Mouse (Mus musculus) neural tube, embryonic 14.5 days (tissue): ENCODE results near the gene Kif16b. TPM values are rescaled to one million over a fixed set of nuclear protein-coding genes. Genes with fewer than 3 reads are reported as not detected.

Source experiments
- ATAC-seq: fragments of 200-750 bp; cut with Nextera tagmentation; 2 replicates; pipeline ENCODE4 v1.8.0; 2017; ENCODE audit warnings: low read depth, mild to moderate bottlenecking, moderate TSS enrichment, moderate library complexity
- H3K27ac ChIP-seq: fragments of 300-500 bp; sonication (generic); 2 replicates; pipeline ENCODE4 v1.5.1; 2014; ENCODE audit warnings: low read depth, mild to moderate bottlenecking, control low read depth, low read length, moderate library complexity, mixed read lengths
- H3K27me3 ChIP-seq: fragments of 300-500 bp; sonication (generic); 2 replicates; pipeline ENCODE4 v1.6.1; 2014; ENCODE audit warnings: low read length; ENCODE audit not compliant: control insufficient read depth, insufficient read depth
- H3K36me3 ChIP-seq: fragments of 300-500 bp; sonication (generic); 2 replicates; pipeline ENCODE4 v1.6.1; 2014; ENCODE audit warnings: low read length, mixed read lengths; ENCODE audit not compliant: control insufficient read depth, insufficient read depth
- H3K4me1 ChIP-seq: fragments of 300-500 bp; sonication (generic); 2 replicates; pipeline ENCODE4 v1.6.1; 2014; ENCODE audit warnings: low read length; ENCODE audit not compliant: control insufficient read depth, insufficient read depth
- H3K4me2 ChIP-seq: fragments of 300-500 bp; sonication (generic); 2 replicates; pipeline ENCODE4 v1.6.1; 2014; ENCODE audit warnings: mild to moderate bottlenecking, low read depth, low read length, control low read depth
- H3K4me3 ChIP-seq: fragments of 300-500 bp; sonication (generic); 2 replicates; pipeline ENCODE4 v1.5.1; 2014; ENCODE audit warnings: low read depth, low read length, control low read depth, mixed read lengths
- H3K9ac ChIP-seq: fragments of 300-500 bp; sonication (generic); replicated peaks from 2 replicates; pipeline ENCODE4 v1.6.1; 2014; ENCODE audit warnings: low read depth, mild to moderate bottlenecking, control low read depth, low read length, mixed read lengths
- H3K9me3 ChIP-seq: fragments of 300-500 bp; sonication (generic); 2 replicates; pipeline ENCODE4 v1.6.1; 2016; ENCODE audit warnings: low read length; ENCODE audit not compliant: control insufficient read depth
- WGBS: fragments of 180-500 bp; shearing (Covaris S2); extraction: QIAGEN DNeasy Blood & Tissue Kit; methylation state at CpG from one replicate; pipeline ENCODE4 v1.1.7; 2014; 5-methylcytosine and 5-hydroxymethylcytosine counted together
- polyA plus RNA-seq: library from polyadenylated mRNA; unstranded; fragments of >200 nt; fragmentation: Nextera tagmentation; extraction: Ambion mirVana; gene quantifications from 2 replicates; pipeline ENCODE4 v1.2.1, GENCODE M21; 2014

Kif16b gene
- polyA plus RNA-seq, 1 experiment from 2014 or later = 4.0 TPM

DNA sequence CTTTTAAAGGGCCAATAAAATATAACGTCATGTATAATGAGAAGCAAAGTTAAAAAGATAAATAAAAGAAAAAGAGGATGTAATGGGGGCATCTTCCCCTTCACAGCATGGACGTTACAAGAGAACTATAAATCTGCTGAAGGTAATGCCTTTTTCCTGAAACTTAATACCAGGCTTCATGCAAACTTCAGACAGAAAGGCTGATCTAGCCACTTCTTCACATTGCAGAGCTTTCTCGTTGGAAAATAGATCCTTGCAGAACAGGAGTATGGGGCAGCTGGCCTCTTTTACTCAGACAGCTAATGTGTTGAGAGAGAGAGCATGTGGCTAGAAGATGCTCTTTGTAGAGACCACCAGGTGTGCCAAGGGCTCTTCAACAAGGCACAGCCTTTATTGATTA is 276.2 kb downstream of the Kif16b start:
- no peak overlapping the region for H3K4me2 ChIP-seq
- H3K27ac ChIP-seq = no peak overlapping the region
- H3K27me3 ChIP-seq = no peaks in the 10 kb centered on the region
- no peak overlapping the region for H3K4me3 ChIP-seq
- no peaks in the 10 kb centered on the region for H3K36me3 ChIP-seq
- ATAC-seq = no peak
- H3K4me1 ChIP-seq = no peaks in the 10 kb centered on the region
- H3K9me3 ChIP-seq = no peaks in the 10 kb centered on the region
- 50% methylated on average over 3 of the region's 3 CpGs for WGBS
- H3K9ac ChIP-seq = no peak overlapping the region

DNA sequence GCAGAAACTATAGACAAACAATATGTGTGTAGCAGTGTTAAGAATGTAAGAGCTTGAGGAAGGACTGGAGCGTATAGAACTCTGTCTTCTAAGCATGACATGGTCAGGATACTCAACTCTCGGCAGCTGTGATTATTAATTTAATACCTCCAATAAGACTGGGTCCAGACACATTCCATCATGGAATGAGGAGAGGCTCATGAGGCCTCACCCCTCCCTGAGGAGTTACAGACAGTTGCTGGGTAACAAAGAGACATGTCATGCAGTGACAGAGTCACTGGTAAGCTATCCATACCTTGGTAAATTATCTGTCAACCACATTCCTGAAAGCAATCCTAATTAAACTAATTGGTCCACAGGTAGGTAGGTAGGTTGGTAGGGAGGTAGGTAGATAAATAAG is 277.1 kb downstream of the Kif16b start:
- Histone ChIP-seq H3K4me1 (no peaks in the 10 kb centered on the region), H3K27ac (no peak overlapping the region), H3K4me3 (no peak overlapping the region), H3K9me3 (no peaks in the 10 kb centered on the region), H3K4me2 (no peak overlapping the region), H3K36me3 (no peaks in the 10 kb centered on the region), H3K27me3 (no peaks in the 10 kb centered on the region), H3K9ac (no peak overlapping the region)
- WGBS = 69% methylated on average over 2 of the region's 2 CpGs
- ATAC-seq = peak; percentile 56

DNA sequence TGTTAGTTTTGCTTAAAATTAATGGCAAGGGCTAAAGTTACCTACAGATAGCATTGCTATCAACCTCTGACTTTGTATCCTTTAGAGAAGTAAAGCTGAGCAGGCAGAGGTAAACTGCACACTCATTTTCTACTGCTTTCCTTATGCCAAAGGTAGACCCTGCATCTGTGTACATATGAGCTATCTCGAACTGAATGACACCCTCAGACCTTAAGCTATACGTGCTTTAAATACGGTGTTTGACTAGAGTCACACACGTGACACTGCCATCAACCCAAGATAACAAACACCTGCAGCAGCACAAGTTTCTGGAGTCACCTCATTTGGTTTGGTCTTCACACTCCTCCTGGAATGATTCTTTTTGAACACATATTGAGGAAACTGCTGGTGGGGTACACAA is 280.2 kb downstream of the Kif16b start:
- no peak overlapping the region for H3K4me3 ChIP-seq
- H3K4me2 ChIP-seq = no peak overlapping the region
- H3K4me1 ChIP-seq = no peaks in the 10 kb centered on the region
- no peaks in the 10 kb centered on the region for H3K27me3 ChIP-seq
- ATAC-seq = no peak
- H3K9ac ChIP-seq = no peak overlapping the region
- H3K27ac ChIP-seq = no peak overlapping the region
- no peaks in the 10 kb centered on the region for H3K36me3 ChIP-seq
- 98% methylated on average over 4 of the region's 4 CpGs for WGBS
- H3K9me3 ChIP-seq = no peaks in the 10 kb centered on the region

DNA sequence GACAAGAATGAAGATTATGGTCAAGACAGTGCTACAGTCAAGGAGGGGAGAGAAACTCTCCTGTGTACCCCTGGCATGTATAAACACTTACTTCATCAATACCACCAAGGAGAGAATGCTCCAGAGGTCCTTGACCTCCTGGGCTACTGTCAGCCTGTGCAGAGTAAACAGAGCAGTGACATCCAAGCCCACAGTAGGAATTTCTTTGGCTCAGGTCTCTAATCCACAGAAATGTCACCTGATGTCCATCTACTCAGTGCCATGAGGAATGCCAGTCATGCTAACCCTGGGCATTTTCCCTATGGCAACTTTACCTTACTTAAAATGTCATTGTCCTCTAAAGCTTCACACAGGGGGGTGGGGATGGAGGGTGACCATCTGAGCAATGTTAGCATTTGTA is 281.4 kb downstream of the Kif16b start:
- Histone ChIP-seq H3K27ac (no peak overlapping the region), H3K36me3 (no peaks in the 10 kb centered on the region), H3K9ac (no peak overlapping the region), H3K4me2 (no peak overlapping the region), H3K9me3 (no peaks in the 10 kb centered on the region), H3K4me1 (no peaks in the 10 kb centered on the region), H3K4me3 (no peak overlapping the region), H3K27me3 (no peaks in the 10 kb centered on the region)
- no peak for ATAC-seq

DNA sequence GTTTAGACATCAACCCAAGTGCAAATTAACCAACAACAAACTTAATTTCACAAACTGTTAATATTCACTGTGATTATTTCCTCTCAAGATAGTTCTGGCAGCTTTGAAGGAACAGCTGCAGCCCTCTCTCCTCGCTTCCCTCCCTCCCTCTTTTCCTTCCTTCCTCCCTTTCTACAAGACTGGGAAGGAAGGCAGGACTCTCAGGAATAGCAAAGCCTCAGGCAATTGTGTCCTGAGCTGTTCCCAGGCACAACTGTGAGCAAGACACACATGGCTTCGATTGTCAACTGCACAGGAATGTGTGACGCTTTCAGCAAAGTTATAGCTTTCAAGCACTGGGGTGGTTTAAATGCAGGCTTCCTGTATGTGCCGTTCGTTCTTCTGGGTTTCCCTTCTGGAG is 286.8 kb downstream of the Kif16b start:
- no peak for ATAC-seq
- Histone ChIP-seq H3K27ac (no peak overlapping the region), H3K27me3 (no peaks in the 10 kb centered on the region), H3K4me3 (no peak overlapping the region), H3K4me1 (no peaks in the 10 kb centered on the region), H3K4me2 (no peak overlapping the region), H3K9me3 (no peaks in the 10 kb centered on the region), H3K36me3 (no peaks in the 10 kb centered on the region), H3K9ac (no peak overlapping the region)
- WGBS = 82% methylated on average over 5 of the region's 5 CpGs

DNA sequence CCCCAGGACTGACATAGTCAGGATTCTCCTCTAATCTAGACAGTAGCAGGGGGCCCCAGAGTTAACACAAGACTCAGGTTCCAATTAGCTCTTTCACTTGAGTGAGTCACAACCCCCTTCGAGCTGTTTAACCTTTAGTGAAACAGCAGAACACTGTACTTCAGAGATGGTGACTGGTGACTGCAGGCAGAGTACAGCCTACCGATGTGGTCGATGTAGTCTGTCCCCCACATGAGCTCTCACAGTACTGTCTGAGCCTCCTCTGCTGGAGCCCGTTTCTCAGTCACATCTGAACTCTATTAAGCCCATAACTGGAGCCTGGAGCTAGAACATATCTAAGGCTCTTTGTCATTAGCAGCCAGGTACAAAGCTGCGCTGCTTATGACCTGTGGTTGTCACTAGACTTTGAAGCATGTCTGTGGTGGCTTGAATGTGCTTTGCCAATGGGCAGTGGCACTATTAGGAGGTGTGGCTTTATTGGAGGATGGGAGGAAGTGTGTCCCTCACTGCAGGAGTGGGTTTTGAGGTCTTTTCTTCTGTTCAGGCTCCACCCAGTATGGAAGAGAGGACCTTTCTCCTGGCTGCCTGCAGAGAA is 288.9 kb downstream of the Kif16b start:
- Histone ChIP-seq H3K4me1 (no peaks in the 10 kb centered on the region), H3K9ac (no peak overlapping the region), H3K9me3 (no peaks in the 10 kb centered on the region), H3K27me3 (no peaks in the 10 kb centered on the region), H3K4me2 (no peak overlapping the region), H3K4me3 (no peak overlapping the region), H3K27ac (no peak overlapping the region), H3K36me3 (no peaks in the 10 kb centered on the region)
- WGBS = 87% methylated on average over 5 of the region's 5 CpGs
- no peak for ATAC-seq

DNA sequence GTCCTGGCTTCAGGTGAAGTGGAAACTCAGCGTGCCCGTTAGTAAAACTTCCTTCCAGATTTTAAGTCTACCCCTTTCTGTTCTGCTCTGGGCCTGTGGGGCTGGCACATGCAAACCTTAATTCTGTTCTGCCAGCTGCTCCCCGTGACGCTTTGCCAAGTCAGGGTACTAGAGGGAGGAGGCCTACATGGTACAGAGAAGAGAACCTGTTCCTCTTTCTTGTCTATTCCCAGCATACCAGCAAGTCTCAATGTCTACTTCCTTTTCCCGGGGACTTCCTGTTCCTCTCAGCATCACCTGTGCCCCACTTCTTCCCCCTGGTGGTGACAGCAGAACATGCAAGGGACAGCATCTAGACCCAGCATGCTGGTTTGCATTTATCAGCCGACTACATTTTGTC is 290.2 kb downstream of the Kif16b start:
- Histone ChIP-seq H3K4me3 (no peak overlapping the region), H3K27me3 (no peaks in the 10 kb centered on the region), H3K9ac (no peak overlapping the region), H3K4me1 (no peaks in the 10 kb centered on the region), H3K36me3 (no peaks in the 10 kb centered on the region), H3K9me3 (no peaks in the 10 kb centered on the region), H3K4me2 (no peak overlapping the region), H3K27ac (no peak overlapping the region)
- WGBS = 80% methylated on average over 6 of the region's 6 CpGs
- peak; percentile 52 for ATAC-seq

DNA sequence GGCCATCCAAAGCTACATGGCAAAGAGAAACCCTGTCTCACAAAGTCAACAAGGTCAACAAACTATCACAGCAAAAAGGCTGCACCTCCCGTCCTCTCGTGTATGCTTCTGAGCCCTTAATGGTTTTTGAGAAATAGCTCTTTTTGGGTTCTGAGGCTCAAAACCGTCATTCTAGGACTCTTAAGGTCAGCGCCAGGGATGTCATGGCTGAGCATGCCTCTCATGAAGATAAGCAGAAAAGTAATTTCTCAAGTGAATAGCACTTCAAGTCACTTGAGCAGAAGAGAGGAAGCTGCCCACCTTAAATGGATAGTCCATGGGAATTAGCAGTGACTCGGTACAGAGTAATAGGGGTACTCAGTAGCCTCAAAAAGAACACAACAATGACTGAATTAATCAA is 291.1 kb downstream of the Kif16b start:
- H3K27ac ChIP-seq = no peak overlapping the region
- H3K4me2 ChIP-seq = no peak overlapping the region
- no peak overlapping the region for H3K9ac ChIP-seq
- H3K4me3 ChIP-seq = no peak overlapping the region
- ATAC-seq = no peak
- H3K36me3 ChIP-seq = no peaks in the 10 kb centered on the region
- 92% methylated on average over 5 of the region's 5 CpGs for WGBS
- no peaks in the 10 kb centered on the region for H3K9me3 ChIP-seq
- no peaks in the 10 kb centered on the region for H3K27me3 ChIP-seq
- H3K4me1 ChIP-seq = no peaks in the 10 kb centered on the region

DNA sequence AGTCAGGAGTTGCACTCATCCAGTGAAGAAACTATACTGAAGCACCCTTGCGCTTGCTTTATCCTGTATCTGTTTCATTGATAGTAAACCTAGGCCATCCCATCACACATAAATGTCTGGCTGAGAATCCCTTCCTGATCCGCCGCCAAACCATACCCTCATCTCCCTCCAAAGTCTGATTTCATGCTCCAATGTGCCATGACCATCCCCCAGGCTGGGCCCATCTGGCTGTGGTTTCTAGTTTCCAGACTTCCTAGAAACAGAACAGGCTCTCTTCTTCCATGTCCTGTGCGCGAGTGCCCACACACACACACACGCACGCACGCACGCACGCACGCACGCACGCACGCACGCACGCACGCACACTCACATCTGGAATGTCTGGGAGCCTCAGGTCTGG is 292.6 kb downstream of the Kif16b start:
- peak; percentile 75; the same call in 1 of the 2 replicates for ATAC-seq
- no peaks in the 10 kb centered on the region for H3K36me3 ChIP-seq
- H3K27me3 ChIP-seq = no peaks in the 10 kb centered on the region
- H3K9ac ChIP-seq = no peak overlapping the region
- 55% methylated on average over 17 of the region's 17 CpGs for WGBS
- no peaks in the 10 kb centered on the region for H3K4me1 ChIP-seq
- no peaks in the 10 kb centered on the region for H3K9me3 ChIP-seq
- H3K4me2 ChIP-seq = no peak overlapping the region
- H3K27ac ChIP-seq = no peak overlapping the region
- H3K4me3 ChIP-seq = no peak overlapping the region

DNA sequence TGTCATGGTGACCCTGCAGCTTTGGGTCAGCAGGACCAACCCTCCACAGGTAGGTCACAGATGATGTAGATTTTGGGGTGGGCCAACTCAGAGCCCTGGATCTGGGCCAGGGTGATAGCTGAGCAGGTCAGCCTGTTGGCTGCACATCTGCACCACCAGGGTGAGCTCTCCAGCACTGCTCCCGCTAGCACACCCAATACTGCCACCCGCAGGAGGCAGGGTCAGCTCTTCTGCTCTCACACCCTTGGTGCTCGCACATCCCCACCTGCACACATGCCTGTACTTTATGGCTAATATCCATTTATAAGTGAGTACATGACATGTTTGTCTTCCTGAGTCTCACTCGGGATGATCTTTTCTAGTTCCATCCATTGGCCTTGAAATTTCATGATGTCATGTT is 296.6 kb downstream of the Kif16b start:
- Histone ChIP-seq H3K4me2 (no peak overlapping the region), H3K9ac (no peak overlapping the region), H3K27me3 (no peaks in the 10 kb centered on the region), H3K9me3 (no peaks in the 10 kb centered on the region), H3K4me1 (no peaks in the 10 kb centered on the region), H3K4me3 (no peak overlapping the region), H3K36me3 (no peaks in the 10 kb centered on the region), H3K27ac (no peak overlapping the region)
- WGBS = 82% methylated on average over 4 of the region's 4 CpGs
- ATAC-seq = no peak
